Mouse (Mus musculus): ENCODE results near the gene Zfhx3.
A peak's percentile ranks its signal among the peaks of the same experiment; 100 is the strongest.

The Zfhx3 gene

GRCm38 (mm10) chr8:108726541-108727241 lies 784.2 kb downstream of the Zfhx3 start:
- DNase-seq, result no peak

GRCm38 (mm10) chr8:108729169-108729568 lies 786.7 kb downstream of the Zfhx3 start:
- DNase-seq, result no peak

- no peak for DNase-seq
Observed at GRCm38 (mm10) chr8:108729667-108730329, 787.4 kb downstream of the Zfhx3 start.

- DNase-seq, result no peak
Observed at GRCm38 (mm10) chr8:108730907-108731440, 788.5 kb downstream of the Zfhx3 start.

DNA sequence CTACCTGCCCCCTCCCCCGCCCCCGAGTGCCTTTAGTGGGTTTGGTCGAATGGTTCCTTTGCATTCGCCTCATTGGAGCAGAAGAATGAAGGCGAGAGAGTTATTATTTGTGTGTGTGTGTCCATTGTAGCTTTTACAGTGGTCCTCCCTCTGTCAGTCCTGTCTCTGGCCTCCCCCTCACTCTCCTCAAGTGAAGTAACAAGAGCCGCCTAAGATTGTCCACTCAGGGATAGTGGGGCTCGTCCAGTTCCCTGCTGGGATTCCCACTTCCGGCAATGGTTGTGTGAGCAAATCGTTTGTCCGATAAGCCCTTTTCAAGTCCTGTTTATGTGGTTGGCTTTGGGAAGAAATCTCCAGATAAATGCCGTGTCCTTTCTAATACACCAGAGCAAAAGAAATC lies 790.1 kb downstream of the Zfhx3 start:
- no peak for DNase-seq

- no peak for DNase-seq
Observed at GRCm38 (mm10) chr8:108733385-108733784, 790.9 kb downstream of the Zfhx3 start.

- no peak for DNase-seq
Observed at GRCm38 (mm10) chr8:108736442-108736841, 794.0 kb downstream of the Zfhx3 start.

GRCm38 (mm10) chr8:108738179-108738578 lies 795.7 kb downstream of the Zfhx3 start:
- no peak for DNase-seq

GRCm38 (mm10) chr8:108739517-108739916 lies 797.1 kb downstream of the Zfhx3 start:
- no peak for DNase-seq

GRCm38 (mm10) chr8:108740443-108740842 lies 798.0 kb downstream of the Zfhx3 start:
- no peak for DNase-seq

DNA sequence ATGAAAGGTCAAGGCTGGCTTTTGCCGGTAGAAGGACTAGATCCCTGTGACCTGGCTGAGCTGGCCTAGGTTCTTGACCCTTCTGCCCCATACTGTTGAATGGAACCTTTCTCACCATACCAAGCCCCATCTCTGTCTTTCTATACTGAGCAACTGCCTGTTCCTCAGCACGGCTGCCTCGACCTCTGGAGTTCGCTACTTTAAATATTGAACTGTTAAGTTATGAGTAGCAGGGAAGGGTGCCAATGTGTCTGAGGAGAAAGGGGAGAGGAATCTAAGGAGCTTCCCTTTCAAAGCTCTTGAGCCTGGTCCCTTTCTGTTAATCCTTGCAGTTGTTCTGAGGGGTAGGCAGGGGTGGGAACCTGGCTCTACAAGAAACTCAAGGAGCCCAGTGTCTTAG lies 799.2 kb downstream of the Zfhx3 start:
- DNase-seq, result no peak

DNA sequence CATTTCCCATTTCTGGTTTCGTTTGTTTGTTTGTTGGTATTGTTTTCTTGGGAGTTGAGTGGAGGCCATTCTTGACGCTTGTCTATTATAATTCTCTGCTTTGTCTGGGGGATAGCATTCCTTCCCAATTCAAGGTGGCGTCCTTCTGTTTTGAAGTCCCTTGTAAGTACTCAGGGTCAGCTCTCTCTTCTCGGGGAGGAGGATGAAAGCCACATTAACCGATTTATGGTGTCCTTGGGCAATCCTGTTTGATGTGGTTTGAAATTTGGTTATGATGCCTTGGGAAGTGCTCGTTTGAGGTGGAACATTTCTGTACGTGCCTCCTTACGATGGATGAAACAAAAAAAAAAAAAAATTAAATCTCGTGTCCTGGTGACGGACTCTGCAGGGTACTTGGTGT lies 800.0 kb downstream of the Zfhx3 start:
- DNase-seq, result no peak

DNA sequence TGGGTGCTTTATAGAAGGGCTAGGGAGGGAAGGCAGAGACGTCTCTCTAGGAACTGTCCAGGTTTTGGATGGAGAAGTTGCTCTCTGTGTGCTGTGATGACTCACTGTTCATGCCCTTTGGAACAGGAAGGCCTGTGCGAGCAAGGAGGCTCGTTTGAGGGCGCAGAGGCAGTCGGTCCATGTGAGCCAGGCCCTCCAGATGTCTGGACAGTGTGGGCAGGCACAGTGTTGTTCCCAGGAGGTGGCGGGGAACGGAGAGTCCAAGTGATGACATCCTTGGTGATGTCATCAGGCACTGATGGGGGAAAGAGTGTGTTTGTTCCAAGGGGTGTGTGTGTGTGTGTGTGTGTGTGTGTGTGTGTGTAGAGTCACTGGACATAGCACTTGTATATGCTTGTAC lies 800.8 kb downstream of the Zfhx3 start:
- no peak for DNase-seq

- DNase-seq, result no peak
Observed at GRCm38 (mm10) chr8:108745551-108745950, 803.1 kb downstream of the Zfhx3 start.

GRCm38 (mm10) chr8:108748095-108748494 lies 805.7 kb downstream of the Zfhx3 start:
- DNase-seq, result no peak

GRCm38 (mm10) chr8:108748851-108749376 lies 806.5 kb downstream of the Zfhx3 start:
- DNase-seq, result no peak

DNA sequence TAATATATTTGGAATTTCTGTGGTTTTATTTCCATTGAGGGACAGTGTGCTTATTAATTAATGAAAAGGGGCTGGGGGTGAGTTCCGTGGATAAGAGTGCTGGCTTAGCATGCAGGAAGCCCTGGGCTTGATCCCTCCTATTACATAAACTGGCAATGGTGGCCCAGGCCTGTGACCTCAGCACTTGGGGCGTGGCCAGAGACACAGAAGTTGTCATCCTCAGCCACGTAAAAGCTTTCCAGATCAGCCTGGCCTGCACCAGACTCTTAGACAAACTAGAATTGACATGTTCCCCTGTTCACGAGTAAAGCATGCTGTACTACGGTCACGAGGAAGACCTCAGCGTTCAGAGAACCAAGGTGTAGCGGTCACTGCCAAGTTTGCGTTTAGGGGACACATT lies 808.4 kb downstream of the Zfhx3 start:
- no peak for DNase-seq

DNA sequence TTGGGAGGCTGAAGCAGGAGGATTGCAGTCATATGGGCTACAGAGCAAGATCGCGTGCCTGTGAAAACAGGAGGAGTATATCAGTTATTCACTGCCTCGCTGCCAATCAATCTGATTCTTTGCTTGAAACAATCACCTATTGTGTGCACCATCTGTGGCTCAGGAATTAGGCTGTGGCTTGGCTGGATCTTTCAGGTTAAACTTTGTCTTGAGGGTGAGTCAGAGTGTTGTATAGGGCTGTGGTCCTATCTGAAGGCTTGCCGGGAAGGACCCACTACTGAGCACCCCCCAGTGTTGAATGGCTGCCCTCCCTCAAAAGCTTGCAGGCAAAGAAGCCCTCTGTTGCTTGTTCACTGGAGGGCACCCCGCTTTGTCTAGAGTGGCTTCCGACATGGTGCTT lies 812.1 kb downstream of the Zfhx3 start:
- DNase-seq, result no peak

DNA sequence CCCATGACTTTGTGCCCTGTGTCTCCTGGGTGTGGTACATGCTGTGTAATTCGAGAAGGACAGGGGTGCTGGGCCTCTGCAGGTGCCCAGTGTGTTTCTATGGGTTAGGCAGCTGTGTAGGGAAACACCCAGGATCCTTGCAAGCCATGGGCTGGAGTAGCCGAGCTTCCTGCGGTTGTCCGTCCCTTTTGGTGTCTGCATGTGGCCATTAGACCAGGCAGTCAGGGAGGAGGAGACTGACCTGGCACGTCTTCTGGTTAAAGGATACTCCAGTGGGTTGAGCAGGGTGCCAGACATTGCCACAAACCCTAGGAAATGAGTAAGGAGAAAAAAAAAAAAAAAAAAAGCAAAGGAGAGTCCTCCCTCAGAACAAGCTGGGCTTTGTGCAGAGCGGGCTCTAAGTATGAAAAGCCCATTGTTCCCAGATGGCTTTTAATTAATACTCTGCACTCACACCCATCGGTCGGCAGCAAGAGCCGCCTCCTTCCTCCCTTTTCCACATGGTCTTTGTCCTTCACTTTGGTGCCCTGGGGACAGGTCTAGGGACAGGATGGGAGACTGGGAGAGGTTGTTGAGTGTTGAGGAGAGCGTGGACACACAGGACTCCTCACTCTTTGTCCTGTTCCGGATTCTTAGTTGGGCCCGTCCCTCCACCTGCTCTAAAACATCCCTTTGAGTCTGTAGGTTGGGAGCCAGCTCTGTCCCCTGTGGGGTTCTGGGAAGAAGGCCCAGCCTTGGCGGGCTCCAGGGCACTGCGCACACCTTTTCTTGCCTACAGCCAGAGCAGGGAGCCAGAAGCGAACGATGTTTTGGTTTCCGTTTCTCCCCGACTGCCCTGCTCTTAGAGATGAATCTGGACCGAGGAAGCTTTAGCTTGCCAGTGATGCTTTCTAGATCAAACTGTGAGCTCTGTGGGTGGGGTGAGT lies 813.2 kb downstream of the Zfhx3 start:
- no peak for DNase-seq

- DNase-seq, result peak; percentile 48 to 59
Observed at GRCm38 (mm10) chr8:108759511-108760330, 817.3 kb downstream of the Zfhx3 start.

DNA sequence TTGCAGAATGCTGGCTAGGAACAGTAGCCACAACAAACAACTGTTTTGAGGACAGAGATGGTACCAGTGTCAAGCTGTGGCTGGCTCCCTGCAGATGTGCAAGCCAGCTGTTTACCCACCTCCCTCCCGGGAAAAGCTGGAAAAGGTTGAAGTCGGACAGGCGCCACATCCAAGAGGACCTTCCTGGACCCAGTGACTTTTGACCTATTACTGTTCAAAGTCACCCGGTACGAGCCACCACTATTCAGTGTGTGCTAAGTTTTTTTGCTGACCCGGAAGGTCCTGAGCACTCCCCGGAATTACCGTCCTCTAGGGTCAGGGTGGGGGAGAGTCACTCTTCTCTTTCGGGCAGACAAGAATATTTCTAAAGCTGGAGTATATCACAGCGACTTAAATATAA lies 818.3 kb downstream of the Zfhx3 start:
- DNase-seq, result no peak

GRCm38 (mm10) chr8:108762567-108762966 lies 820.1 kb downstream of the Zfhx3 start:
- no peak for DNase-seq

All from thymus, postnatal 36 days (tissue).